Mouse (Mus musculus): ENCODE measurements around the gene Neurl1a. TPM values are rescaled to one million over a fixed set of nuclear protein-coding genes. Genes with fewer than 3 reads are reported as not detected.

The Neurl1a gene
- polyA plus RNA-seq, 1 experiment from 2014 or later = 15.0 TPM

DNA sequence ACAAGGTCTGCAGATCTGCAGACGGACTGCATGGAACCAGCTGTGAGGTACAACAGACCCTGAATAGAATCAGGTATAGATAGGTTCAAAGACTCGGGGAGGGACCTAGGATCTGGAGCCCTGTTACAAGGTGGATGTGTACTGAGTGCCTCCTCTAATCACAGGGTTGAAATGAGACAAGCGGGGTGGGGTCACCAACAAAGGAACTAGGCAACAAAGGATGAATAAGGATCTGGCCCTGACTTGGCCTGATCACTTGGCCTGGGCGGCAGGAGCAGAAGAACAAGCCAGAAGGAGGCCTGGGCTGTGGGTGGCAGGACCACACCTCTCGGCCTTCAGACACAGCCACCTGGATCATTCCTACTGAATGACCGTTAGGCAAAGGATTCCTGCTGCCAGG, 107.0 kb downstream of the Neurl1a start:
- Histone ChIP-seq H3K36me3 (replicated peaks) (no peaks in the 10 kb centered on the region), H3K27me3 (replicated peaks) (no peaks in the 10 kb centered on the region), H3K27ac (no peak overlapping the region), H3K4me1 (no peaks in the 10 kb centered on the region), H3K9ac (no peak overlapping the region), H3K4me2 (no peak overlapping the region), H3K9me3 (no peaks in the 10 kb centered on the region), H3K4me3 (no peak overlapping the region)
- WGBS = 77% methylated on average over 6 of the region's 6 CpGs
- no peak for ATAC-seq (replicated peaks)

DNA sequence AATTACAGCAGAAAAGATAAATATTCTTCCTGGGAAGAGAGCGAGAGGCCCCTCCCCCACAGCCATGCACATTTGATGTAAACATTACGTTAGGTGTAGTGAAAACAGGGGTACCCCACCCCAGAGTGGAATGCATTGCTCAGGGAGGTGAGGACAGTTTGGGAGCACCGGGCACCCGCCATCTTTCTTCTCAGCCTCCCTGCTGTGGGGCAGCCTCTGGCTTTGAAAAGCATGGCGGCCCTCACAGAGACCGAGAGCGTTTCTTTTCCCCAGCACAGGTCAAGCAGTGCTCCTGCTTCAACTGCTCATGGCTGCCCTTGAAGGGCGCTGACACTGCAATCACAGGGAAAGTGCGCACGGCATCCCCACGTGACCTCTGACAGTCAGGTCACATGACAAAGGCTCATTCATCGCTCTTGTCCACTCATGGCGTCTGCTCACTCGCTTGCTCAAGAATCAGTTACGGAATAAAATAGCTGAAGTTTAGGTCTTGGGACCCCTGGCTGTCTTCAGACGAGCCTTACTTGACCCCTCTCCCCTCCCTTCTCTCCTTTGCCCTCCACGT, 108.3 kb downstream of the Neurl1a start:
- Histone ChIP-seq H3K36me3 (replicated peaks) (no peaks in the 10 kb centered on the region), H3K4me1 (peaks cover 8% of the 10 kb centered on the region; the same call in 1 of the 2 replicates), H3K27ac (no peak overlapping the region), H3K4me3 (no peak overlapping the region), H3K9me3 (no peaks in the 10 kb centered on the region), H3K27me3 (replicated peaks) (no peaks in the 10 kb centered on the region), H3K4me2 (no peak overlapping the region), H3K9ac (no peak overlapping the region)
- 77% methylated on average over 17 of the region's 17 CpGs for WGBS
- ATAC-seq (replicated peaks) = no peak

DNA sequence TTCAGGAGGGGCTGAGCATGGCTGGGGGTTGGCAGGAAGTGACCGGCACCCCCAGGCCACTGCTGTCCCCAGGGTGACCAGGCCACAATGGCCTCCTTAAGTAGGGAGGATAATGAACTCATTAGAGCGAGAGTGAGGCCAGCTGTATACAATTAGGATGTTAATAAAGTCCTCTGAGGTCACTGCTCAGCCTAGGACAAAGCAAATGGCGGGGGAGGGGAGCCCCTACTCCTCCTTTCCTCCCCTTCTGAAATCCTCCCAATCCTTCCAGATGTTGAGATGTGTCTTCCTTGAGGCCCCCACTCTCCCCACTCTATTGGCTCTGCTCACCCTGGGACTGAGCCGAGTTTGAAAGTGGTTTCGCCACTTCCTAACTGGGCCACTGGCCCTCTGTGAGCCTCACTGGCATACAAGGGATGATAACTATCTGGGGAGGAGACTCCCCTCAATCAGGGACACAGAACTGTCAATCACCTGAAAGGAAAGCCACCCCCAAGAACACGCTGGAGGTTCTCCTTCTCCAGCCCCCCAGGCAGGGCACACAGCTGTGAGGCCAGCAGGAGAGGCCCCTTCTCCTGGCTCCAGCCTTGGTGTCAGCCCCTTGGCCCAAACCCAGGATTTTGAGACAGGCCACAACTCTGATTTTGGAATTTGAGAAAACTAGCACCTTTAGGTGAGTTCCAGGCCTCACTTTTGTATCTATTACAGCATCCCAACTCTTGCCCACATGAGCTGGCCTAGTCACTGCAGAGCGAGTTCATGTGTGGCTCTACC, 112.9 kb downstream of the Neurl1a start:
- Histone ChIP-seq H3K9ac (no peak overlapping the region), H3K27ac (no peak overlapping the region), H3K27me3 (replicated peaks) (no peaks in the 10 kb centered on the region), H3K4me1 (peaks cover 8% of the 10 kb centered on the region; the same call in 1 of the 2 replicates), H3K36me3 (replicated peaks) (no peaks in the 10 kb centered on the region), H3K4me3 (no peak overlapping the region), H3K4me2 (no peak overlapping the region), H3K9me3 (no peaks in the 10 kb centered on the region)
- WGBS = 27% methylated on average over 7 of the region's 7 CpGs
- 0 out of 2 replicates have a peak, but pooled peaks have one; percentile 53 for ATAC-seq (replicated peaks)

DNA sequence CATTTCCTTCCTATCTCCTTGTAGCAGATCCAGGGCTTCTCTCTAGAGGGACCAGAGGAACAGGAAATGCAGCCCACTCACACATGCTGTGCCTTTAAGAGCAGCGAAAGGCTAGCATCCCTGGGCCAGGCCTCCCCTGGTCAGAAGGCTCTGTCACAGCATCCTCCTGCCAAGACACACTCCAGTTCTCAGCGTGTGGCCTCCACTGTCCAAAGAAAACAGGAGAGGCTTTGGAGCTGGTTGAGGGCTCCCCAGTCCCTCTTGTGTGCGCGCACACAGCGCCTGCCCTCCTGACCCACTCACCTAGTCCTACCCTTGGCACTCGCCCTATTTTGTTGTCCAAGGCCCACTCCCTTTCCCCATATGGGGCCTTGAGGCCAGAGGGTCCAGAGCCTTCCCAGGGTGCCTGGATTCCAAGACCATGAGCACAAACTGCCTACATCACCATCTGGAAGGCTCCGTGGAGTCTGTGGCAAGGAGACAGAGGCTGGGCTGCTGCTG, 113.9 kb downstream of the Neurl1a start:
- no peak for ATAC-seq (replicated peaks)
- 54% methylated on average over 7 of the region's 7 CpGs for WGBS
- Histone ChIP-seq H3K9me3 (no peaks in the 10 kb centered on the region), H3K4me1 (peaks cover 8% of the 10 kb centered on the region; the same call in 1 of the 2 replicates), H3K36me3 (replicated peaks) (no peaks in the 10 kb centered on the region), H3K27me3 (replicated peaks) (no peaks in the 10 kb centered on the region), H3K27ac (no peak overlapping the region), H3K9ac (no peak overlapping the region), H3K4me2 (no peak overlapping the region), H3K4me3 (no peak overlapping the region)

DNA sequence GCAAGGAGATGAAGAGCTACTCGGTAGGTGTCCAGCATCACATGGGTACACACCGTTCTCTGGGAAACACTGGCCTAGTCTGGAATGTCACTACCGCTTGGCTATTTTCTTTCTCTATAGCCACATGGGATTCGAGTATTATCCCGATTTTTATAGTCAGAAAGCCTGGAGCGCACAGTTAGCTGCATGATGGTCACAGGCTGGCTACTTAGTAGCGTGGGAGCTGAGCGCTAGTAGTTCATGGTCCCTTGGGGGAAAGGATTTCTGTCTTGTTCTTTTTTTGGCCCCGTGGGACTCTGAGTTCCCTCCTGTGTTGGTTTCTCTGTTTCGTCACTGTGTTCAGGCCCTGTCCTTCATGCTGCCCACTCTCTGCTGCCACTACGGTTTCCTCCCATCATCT, 119.5 kb downstream of the Neurl1a start:
- 66% methylated on average over 11 of the region's 11 CpGs for WGBS

DNA sequence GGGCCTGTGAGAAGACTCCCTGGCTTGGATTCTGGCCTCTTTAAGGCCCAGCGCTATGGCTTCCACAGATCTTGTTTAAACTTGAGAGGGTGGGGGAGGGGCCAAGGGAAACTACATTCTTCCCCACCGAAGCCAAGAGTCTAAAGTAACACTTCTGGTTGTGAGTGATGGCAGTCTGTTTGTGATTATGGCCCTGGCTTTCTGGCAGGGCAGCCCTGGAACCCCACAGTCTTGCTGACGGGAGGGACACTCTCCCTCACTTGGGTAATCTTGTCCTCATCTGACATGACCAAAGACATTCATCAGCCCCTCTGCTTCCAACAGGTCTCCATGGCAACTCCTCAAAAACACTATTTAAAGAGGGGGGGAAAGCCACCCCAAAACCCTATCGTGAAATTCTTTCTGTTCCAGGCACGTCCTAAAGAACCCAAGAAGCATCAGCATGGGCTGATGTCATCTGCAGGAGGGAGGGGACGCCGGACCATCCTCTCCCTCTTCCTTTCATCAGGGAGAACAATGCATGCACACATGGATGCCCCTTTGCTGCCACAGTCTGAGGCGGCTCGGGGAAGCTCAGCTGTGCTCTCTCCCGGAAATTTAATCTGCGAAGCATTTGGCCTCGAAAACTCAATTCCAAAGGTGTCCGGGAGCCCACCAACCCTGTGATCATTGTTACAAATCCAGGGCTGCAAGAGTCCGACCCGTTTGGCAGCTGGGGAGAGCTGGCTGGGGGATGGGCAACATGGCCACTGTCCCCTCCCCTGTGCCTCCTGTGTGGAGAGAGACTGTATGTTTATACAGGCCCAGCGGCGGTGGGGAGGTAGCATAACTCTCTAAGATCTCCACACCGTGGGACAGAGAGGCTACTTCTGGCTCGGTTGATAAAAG, 122.9 kb downstream of the Neurl1a start:
- peak; percentile 76 for ATAC-seq (replicated peaks)
- peak overlapping the region; percentile 7; the same call in 1 of the 2 replicates for H3K4me2 ChIP-seq
- no peaks in the 10 kb centered on the region for H3K27me3 ChIP-seq (replicated peaks)
- H3K27ac ChIP-seq = peak overlapping the region; percentile 36
- H3K4me1 ChIP-seq = peaks cover 18% of the 10 kb centered on the region
- no peak overlapping the region for H3K4me3 ChIP-seq
- no peaks in the 10 kb centered on the region for H3K36me3 ChIP-seq (replicated peaks)
- H3K9ac ChIP-seq = no peak overlapping the region
- 6% methylated on average over 19 of the region's 19 CpGs for WGBS
- H3K9me3 ChIP-seq = no peaks in the 10 kb centered on the region

More for the DNA sequence above, 119.5 kb downstream of the Neurl1a start:
- Histone ChIP-seq H3K27ac (no peak overlapping the region), H3K4me2 (no peak overlapping the region), H3K9me3 (no peaks in the 10 kb centered on the region), H3K9ac (no peak overlapping the region), H3K4me1 (peaks cover 18% of the 10 kb centered on the region), H3K27me3 (replicated peaks) (no peaks in the 10 kb centered on the region), H3K4me3 (no peak overlapping the region), H3K36me3 (replicated peaks) (no peaks in the 10 kb centered on the region)
- ATAC-seq (replicated peaks) = no peak

DNA sequence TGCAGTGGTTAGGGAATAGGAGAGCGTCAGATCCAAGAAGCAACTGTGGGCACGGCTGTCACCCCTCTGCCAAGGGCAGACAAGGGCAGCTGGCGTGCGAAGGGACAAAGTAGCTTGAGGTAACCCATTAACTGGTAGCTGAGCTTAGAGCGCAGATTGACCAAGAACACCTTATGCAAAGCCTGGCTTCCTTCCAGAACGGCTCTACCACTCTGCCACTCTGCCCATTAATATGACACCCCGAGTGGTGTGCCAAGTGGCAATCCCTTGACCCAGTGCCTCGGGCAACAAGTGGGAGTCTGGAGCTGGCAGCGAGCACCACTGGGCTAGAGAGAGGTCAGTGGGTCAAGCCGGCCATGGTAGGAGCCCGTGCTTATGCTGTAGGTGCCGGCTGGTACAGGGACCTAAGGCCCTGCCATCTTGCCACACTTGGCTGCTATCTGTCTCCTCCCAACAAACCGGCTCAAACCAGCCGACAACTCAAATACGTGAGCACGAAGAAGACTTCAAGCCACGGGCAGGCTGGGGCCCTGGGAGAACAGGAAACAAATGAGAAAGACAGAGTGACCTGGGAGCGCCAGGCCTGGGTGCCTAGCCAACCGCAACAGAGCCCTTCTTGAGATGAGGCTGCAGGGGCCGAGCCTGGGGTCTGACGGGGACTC, 123.7 kb downstream of the Neurl1a start:
- Histone ChIP-seq H3K36me3 (replicated peaks) (no peaks in the 10 kb centered on the region), H3K9ac (no peak overlapping the region), H3K27ac (peak overlapping the region; percentile 36; the same call in 1 of the 2 replicates), H3K4me1 (peaks cover 18% of the 10 kb centered on the region), H3K27me3 (replicated peaks) (no peaks in the 10 kb centered on the region), H3K4me3 (no peak overlapping the region), H3K9me3 (no peaks in the 10 kb centered on the region), H3K4me2 (peak overlapping the region; percentile 7; the same call in 1 of the 2 replicates)
- WGBS = 49% methylated on average over 21 of the region's 21 CpGs
- ATAC-seq (replicated peaks) = peak; percentile 32; the same call in 1 of the 2 replicates

DNA sequence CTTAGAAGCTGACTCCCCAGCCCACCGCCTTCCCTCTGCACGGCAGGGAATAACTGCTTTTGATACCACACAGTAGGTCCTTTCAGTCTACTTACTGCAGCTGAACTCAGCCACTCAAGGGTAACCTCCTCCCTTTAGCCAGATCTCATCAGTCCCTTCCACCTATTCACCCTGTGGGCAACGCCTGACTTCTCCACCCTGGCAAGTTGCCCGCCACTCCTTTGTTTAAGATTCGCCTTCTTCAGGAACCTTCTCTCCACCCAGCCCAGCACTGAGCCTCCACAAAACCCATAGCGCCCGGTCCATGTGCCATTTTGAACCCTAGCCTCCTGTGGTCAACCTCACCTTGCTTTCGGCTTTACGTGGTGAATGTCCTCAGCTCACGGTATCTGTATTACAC, 124.5 kb downstream of the Neurl1a start:
- Histone ChIP-seq H3K27me3 (replicated peaks) (no peaks in the 10 kb centered on the region), H3K4me2 (no peak overlapping the region), H3K4me1 (peaks cover 18% of the 10 kb centered on the region), H3K9me3 (no peaks in the 10 kb centered on the region), H3K4me3 (no peak overlapping the region), H3K9ac (no peak overlapping the region), H3K36me3 (replicated peaks) (no peaks in the 10 kb centered on the region), H3K27ac (no peak overlapping the region)
- 81% methylated on average over 10 of the region's 10 CpGs for WGBS
- no peak for ATAC-seq (replicated peaks)

DNA sequence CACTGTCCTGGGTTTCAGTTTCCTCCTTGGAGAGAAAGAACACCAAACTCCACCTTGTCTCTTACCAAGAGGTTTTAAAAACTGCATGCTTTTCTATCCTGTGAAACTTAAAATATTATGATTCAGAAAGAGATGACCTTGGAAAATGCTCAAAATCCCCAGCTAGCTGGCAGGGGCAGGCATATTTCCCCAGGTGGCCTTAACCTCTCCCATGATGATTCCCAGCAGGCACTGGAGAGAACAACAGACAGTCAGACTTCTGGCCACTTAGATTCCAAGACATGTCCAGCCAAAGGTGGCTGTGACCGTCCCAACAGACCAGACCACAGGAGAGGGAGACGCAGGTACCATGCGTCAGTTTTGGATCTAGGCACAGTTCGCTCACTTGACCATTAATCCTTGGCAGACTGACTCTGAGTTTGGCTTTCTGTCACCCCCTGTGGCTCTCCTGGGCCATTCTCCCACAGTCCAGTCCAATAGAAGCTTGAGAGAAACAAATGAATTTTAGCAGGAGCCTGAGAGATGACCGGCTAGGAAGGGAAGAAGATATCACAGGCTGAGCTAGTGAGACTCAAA, 125.6 kb downstream of the Neurl1a start:
- Histone ChIP-seq H3K4me2 (no peak overlapping the region), H3K4me1 (peaks cover 18% of the 10 kb centered on the region), H3K27me3 (replicated peaks) (no peaks in the 10 kb centered on the region), H3K36me3 (replicated peaks) (no peaks in the 10 kb centered on the region), H3K4me3 (no peak overlapping the region), H3K9ac (no peak overlapping the region), H3K9me3 (no peaks in the 10 kb centered on the region), H3K27ac (no peak overlapping the region)
- WGBS = 85% methylated on average over 5 of the region's 5 CpGs
- ATAC-seq (replicated peaks) = no peak

DNA sequence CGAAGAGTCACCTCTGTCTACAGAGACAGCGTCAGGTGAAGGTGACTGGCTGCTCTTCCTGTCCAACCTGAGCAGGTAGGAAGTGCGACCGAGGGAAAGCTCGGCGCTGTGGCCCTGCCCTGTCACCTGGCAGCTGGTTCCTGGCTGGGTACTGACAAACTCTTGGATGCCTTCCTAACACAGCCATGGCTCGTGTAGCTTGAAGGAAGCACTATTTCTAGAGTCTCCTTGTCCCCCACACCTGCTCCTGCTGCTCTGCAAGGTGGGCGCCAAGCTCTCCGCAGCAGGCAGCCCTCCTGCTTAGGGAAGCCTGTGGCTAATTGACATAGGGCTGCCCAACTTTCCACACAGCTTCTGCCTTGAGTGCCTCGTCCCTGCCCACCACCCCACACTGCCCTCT, 126.8 kb downstream of the Neurl1a start:
- Histone ChIP-seq H3K4me2 (no peak overlapping the region), H3K27me3 (replicated peaks) (no peaks in the 10 kb centered on the region), H3K36me3 (replicated peaks) (no peaks in the 10 kb centered on the region), H3K9ac (no peak overlapping the region), H3K27ac (no peak overlapping the region), H3K4me1 (peaks cover 18% of the 10 kb centered on the region), H3K9me3 (no peaks in the 10 kb centered on the region), H3K4me3 (no peak overlapping the region)
- 89% methylated on average over 10 of the region's 10 CpGs for WGBS
- no peak for ATAC-seq (replicated peaks)

DNA sequence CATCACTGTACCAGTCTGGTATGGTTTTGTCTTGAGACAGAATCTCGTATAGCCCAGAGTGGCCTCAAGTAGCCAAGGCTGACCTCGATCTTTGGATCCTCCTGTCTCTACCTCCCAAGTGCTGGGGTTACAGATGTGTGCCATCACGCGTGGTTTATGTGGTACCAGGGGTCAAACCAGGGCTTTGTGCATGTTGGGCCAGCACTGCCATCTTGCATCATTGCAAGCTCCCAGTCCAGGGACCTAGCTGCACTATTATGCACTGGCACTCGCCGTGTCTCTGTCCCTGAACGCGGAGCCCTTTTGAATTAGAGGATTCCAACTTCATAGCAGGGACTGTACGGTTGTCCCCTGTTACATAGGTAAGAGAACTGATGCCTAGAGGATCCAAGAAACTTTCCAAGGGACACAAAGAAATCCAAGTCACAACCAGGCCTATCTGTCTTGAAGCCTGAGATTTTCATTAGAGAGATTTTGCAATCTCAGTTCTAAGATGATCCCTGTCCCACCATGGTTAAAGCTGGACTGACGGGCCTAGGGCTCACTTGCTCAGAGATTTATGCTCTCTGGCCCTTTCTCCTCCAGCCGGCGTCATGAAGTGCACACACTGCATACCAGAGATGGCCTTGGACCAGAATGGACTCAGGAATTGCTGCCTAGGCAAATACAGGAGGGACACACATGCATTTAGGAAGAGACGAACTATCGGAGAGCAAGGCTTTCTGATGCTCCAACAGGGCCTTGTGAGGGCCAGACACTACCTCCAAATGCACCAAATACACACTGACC, 127.7 kb downstream of the Neurl1a start:
- Histone ChIP-seq H3K4me2 (no peak overlapping the region), H3K27ac (no peak overlapping the region), H3K36me3 (replicated peaks) (no peaks in the 10 kb centered on the region), H3K4me1 (peaks cover 13% of the 10 kb centered on the region), H3K27me3 (replicated peaks) (no peaks in the 10 kb centered on the region), H3K4me3 (no peak overlapping the region), H3K9ac (no peak overlapping the region), H3K9me3 (no peaks in the 10 kb centered on the region)
- ATAC-seq (replicated peaks) = no peak
- 94% methylated on average over 14 of the region's 14 CpGs for WGBS
